Mouse (Mus musculus): ENCODE results near the gene Eif2s3x. TPM values are rescaled to one million over a fixed set of nuclear protein-coding genes. Genes with fewer than 3 reads are reported as not detected.
"Not testable (repeated sequence)": the region's sequence is repeated elsewhere in the genome, so short reads cannot be mapped to it uniquely, and the experiment has no call there.

Gene Eif2s3x
- 100 to 1,000 TPM in 1 of 2 experiments, 10 to 100 TPM in 1; 99.9 to 153 TPM for total RNA-seq (2021)
- long read RNA-seq, experiment 1, transcript Eif2s3x-201 (12 exons, 3,647 nt) = major isoform, 53 of 72 reads
- long read RNA-seq, experiment 1, partial matches to known transcripts = 7 of 72 reads
- long read RNA-seq, experiment 1, other reads (novel, unspliced or antisense) = 12 of 72 reads
- long read RNA-seq, experiment 2, transcript Eif2s3x-201 (12 exons, 3,647 nt) = major isoform, 65 of 75 reads
- long read RNA-seq, experiment 2, partial matches to known transcripts = 4 of 75 reads
- long read RNA-seq, experiment 2, other reads (novel, unspliced or antisense) = 6 of 75 reads

GRCm38 (mm10) chrX:94212597-94213321 is at the start of gene Eif2s3x:
TSS of gene Eif2s3x (minus strand) at chrX:94212862.
- H3K27ac ChIP-seq = peak within 1 kb of the TSS; percentile 98
- DNase-seq (ENCODE audit: extremely low spot score in 1 of 2, low spot score in 2 of 2) = peak; percentile 78 to 91
- peak; percentile 89 for TF ChIP-seq CTCF (IDR thresholded peaks at IDR 0.05)
- intact Hi-C loops (cut with DNase I) = loop anchor here (1.0 kb wide), 3 partner anchors 22 to 154 kb away; partner anchors contain the start of genes Fam90a1b and Klhl15
- peak within 1 kb of the TSS; percentile 99 for H3K4me3 ChIP-seq

GRCm38 (mm10) chrX:94235601-94236000 is 22.9 kb upstream of the Eif2s3x start:
- DNase-seq (ENCODE audit: extremely low spot score in 1 of 2, low spot score in 2 of 2) = no peak
- intact Hi-C loops (cut with DNase I) = no loop called here
- peak overlapping the region; percentile 65 for H3K4me3 ChIP-seq
- no peak overlapping the region; the same call in 1 of the 2 replicates for H3K27ac ChIP-seq
- TF ChIP-seq CTCF (IDR thresholded peaks at IDR 0.05) = no peak

GRCm38 (mm10) chrX:94235190-94235555 is 22.5 kb upstream of the Eif2s3x start:
- Histone ChIP-seq H3K27ac (peak overlapping the region; percentile 81), H3K4me3 (peak overlapping the region; percentile 65)
- TF ChIP-seq CTCF (IDR thresholded peaks at IDR 0.05) = no peak
- intact Hi-C loops (cut with DNase I) = no loop called here
- DNase-seq (ENCODE audit: extremely low spot score in 1 of 2, low spot score in 2 of 2) = peak in 1 of 2 experiments; percentile 12

GRCm38 (mm10) chrX:94234532-94235189 is 22.0 kb upstream of the Eif2s3x start, which contains the start of gene Klhl15:
TSS of gene Klhl15 (plus strand) at chrX:94234599.
- intact Hi-C loops (cut with DNase I) = loop anchor here (1.0 kb wide), 2 partner anchors 22 to 132 kb away; partner anchors contain the start of genes Eif2s3x and Fam90a1b
- TF ChIP-seq CTCF (IDR thresholded peaks at IDR 0.05) = peak; percentile 41
- H3K27ac ChIP-seq = peak within 1 kb of the TSS; percentile 93
- DNase-seq (ENCODE audit: extremely low spot score in 1 of 2, low spot score in 2 of 2) = peak; percentile 78 to 79
- peak within 1 kb of the TSS; percentile 65 for H3K4me3 ChIP-seq

- no peak for DNase-seq (ENCODE audit: extremely low spot score in 1 of 2, low spot score in 2 of 2)
- Histone ChIP-seq H3K27ac (peak overlapping the region; percentile 93), H3K4me3 (peak overlapping the region; percentile 65)
- intact Hi-C loops (cut with DNase I) = loop anchor here (1.0 kb wide), 2 partner anchors 22 to 132 kb away; partner anchors contain the start of genes Eif2s3x and Fam90a1b
- no peak for TF ChIP-seq CTCF (IDR thresholded peaks at IDR 0.05)
Measured at GRCm38 (mm10) chrX:94233936-94234531, 21.4 kb upstream of the Eif2s3x start.

GRCm38 (mm10) chrX:94233432-94233831 is 20.8 kb upstream of the Eif2s3x start:
- no peak for TF ChIP-seq CTCF (IDR thresholded peaks at IDR 0.05)
- intact Hi-C loops (cut with DNase I) = no loop called here
- no peak for DNase-seq (ENCODE audit: extremely low spot score in 1 of 2, low spot score in 2 of 2)
- no peak overlapping the region for H3K27ac ChIP-seq
- H3K4me3 ChIP-seq = no peak overlapping the region

GRCm38 (mm10) chrX:94213384-94213783 is 722 bp upstream of the Eif2s3x start:
- peak in 1 of 2 experiments; percentile 6 for DNase-seq (ENCODE audit: extremely low spot score in 1 of 2, low spot score in 2 of 2)
- H3K27ac ChIP-seq = peak overlapping the region; percentile 98
- peak overlapping the region; percentile 99 for H3K4me3 ChIP-seq
- intact Hi-C loops (cut with DNase I) = loop anchor here (1.0 kb wide), 1 partner anchor 153 kb away; the partner anchor contains the start of gene Fam90a1b
- TF ChIP-seq CTCF (IDR thresholded peaks at IDR 0.05) = no peak

GRCm38 (mm10) chrX:94212264-94212596 is 432 bp downstream of the Eif2s3x start:
- no peak for DNase-seq (ENCODE audit: extremely low spot score in 1 of 2, low spot score in 2 of 2)
- H3K27ac ChIP-seq = peak overlapping the region; percentile 98
- no peak for TF ChIP-seq CTCF (IDR thresholded peaks at IDR 0.05)
- intact Hi-C loops (cut with DNase I) = loop anchor here (1.0 kb wide), 2 partner anchors 22 to 34 kb away; partner anchors contain the start of gene Klhl15
- peak overlapping the region; percentile 99 for H3K4me3 ChIP-seq

GRCm38 (mm10) chrX:94197789-94198188 is 14.9 kb downstream of the Eif2s3x start:
- Histone ChIP-seq H3K27ac (no peak overlapping the region), H3K4me3 (no peak overlapping the region)
- intact Hi-C loops (cut with DNase I) = no loop called here
- DNase-seq (ENCODE audit: extremely low spot score in 1 of 2, low spot score in 2 of 2) = peak in 1 of 2 experiments; percentile 45
- TF ChIP-seq CTCF (IDR thresholded peaks at IDR 0.05) = peak; percentile 82

- H3K27ac ChIP-seq; DNase-seq (ENCODE audit: extremely low spot score in 1 of 2, low spot score in 2 of 2); H3K4me3 ChIP-seq; intact Hi-C loops (cut with DNase I): not testable (repeated sequence)
- peak; percentile 55 for TF ChIP-seq CTCF (IDR thresholded peaks at IDR 0.05)
Measured at GRCm38 (mm10) chrX:94193901-94194300, 18.8 kb downstream of the Eif2s3x start.

- DNase-seq (ENCODE audit: extremely low spot score in 1 of 2, low spot score in 2 of 2) = no peak
- intact Hi-C loops (cut with DNase I) = no loop called here
- peak; percentile 58 for TF ChIP-seq CTCF (IDR thresholded peaks at IDR 0.05)
- no peak overlapping the region for H3K27ac ChIP-seq
- no peak overlapping the region for H3K4me3 ChIP-seq
Measured at GRCm38 (mm10) chrX:94185156-94185555, 27.5 kb downstream of the Eif2s3x start.

All from left cerebral cortex, adult 2 months (tissue).